Mouse (Mus musculus): ENCODE data around the gene Ly6g6f. TPM values are rescaled to one million over a fixed set of nuclear protein-coding genes. Genes with fewer than 3 reads are reported as not detected.

The Ly6g6f gene
- polyA plus RNA-seq, 1 experiment = 517 TPM

DNA sequence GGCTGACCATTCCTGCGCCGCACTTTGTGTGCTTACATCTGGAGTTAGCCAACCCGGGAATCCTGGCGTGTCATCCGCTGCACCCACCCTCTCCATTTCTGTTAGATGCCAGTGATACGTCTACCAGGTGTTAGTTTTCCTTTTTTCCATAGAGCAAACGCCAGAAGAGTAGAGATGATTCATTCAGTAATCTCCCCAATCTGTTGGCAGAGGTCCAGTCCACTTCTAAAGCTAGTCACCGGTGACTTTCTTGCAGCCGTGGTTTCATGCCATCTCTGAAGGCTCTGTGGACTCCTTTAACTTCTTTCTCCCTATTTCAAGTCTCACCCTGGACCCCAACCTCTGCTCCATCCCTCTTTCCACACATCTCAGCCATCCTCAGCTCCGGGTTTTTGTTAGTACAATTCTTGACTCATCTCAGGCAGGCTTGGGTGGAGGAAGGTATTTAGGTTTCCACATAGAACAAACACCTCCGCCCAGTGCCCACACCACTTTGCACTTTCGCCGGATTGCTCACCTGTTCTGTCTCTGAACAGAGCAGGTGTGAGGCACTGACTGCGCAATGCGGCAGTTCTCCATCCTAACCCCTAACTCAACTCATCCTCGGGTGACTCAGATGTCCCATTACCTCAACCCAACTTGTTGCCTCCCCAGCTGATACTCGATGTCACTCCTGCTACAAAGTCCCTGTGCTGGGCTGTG, 17.0 kb downstream of the Ly6g6f start:
- peak overlapping the region; percentile 34 for H3K4me3 ChIP-seq (replicated peaks)
- H3K27me3 ChIP-seq (replicated peaks) = peaks cover 16% of the 10 kb centered on the region
- H3K9me3 ChIP-seq = no peaks in the 10 kb centered on the region
- TF ChIP-seq FLI1 (IDR thresholded peaks at IDR 0.05; ENCODE audit: low read length) (no peak), GATA1 (IDR thresholded peaks at IDR 0.05; ENCODE audit: borderline replicate concordance, low read length) (no peak)
- H3K36me3 ChIP-seq (replicated peaks; ENCODE audit: low read length) = peaks cover 69% of the 10 kb centered on the region
- H3K4me1 ChIP-seq = peaks cover 96% of the 10 kb centered on the region

DNA sequence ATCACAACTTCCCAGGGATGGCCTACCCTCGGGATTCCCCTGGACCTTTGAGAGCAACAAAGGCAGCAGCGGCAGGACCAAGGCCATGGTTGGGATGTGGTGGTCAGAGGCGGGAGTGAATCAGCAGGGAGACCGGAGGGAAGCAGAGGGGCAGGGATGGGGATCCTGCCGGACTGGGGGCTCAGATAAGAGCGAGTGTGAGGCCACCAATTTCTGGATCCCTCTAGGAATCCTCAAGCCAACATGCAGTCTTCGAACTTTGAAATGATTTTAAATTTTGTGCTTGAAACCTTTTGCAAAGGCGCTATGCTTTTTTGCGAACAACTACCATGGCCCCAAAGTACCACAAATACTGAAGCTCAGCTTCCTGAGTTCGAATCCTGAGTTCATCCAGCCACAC, 19.3 kb downstream of the Ly6g6f start, which contains the start of gene Mpig6b:
TSS of gene Mpig6b (minus strand) at position 101 of the 400 bp plus-strand sequence.
- Histone ChIP-seq H3K36me3 (replicated peaks; ENCODE audit: low read length) (peaks cover 68% of the 10 kb centered on the region), H3K4me3 (replicated peaks) (peak within 1 kb of the TSS; percentile 94), H3K9me3 (no peaks in the 10 kb centered on the region), H3K27me3 (replicated peaks) (peaks cover 16% of the 10 kb centered on the region), H3K4me1 (peaks cover 96% of the 10 kb centered on the region)
- TF ChIP-seq GATA1 (IDR thresholded peaks at IDR 0.05; ENCODE audit: borderline replicate concordance, low read length) (0 out of 3 replicates have a peak, but pooled peaks have one; percentile 17), FLI1 (IDR thresholded peaks at IDR 0.05; ENCODE audit: low read length) (no peak)

GRCm38 (mm10) chr17:35064951-35065947, 20.2 kb downstream of the Ly6g6f start, which contains the start of gene Ly6g6c:
Gene Ly6g6c (plus strand): TSS chr17:35065388.
- peaks cover 96% of the 10 kb centered on the region for H3K4me1 ChIP-seq
- H3K36me3 ChIP-seq (replicated peaks; ENCODE audit: low read length) = peaks cover 68% of the 10 kb centered on the region
- H3K9me3 ChIP-seq = no peaks in the 10 kb centered on the region
- TF ChIP-seq FLI1 (IDR thresholded peaks at IDR 0.05; ENCODE audit: low read length) (no peak), GATA1 (IDR thresholded peaks at IDR 0.05; ENCODE audit: borderline replicate concordance, low read length) (no peak)
- H3K4me3 ChIP-seq (replicated peaks) = peak within 1 kb of the TSS; percentile 94
- H3K27me3 ChIP-seq (replicated peaks) = peaks cover 16% of the 10 kb centered on the region

- Histone ChIP-seq H3K36me3 (replicated peaks; ENCODE audit: low read length) (peaks cover 66% of the 10 kb centered on the region), H3K4me3 (replicated peaks) (peak overlapping the region; percentile 94), H3K4me1 (peaks cover 96% of the 10 kb centered on the region), H3K27me3 (replicated peaks) (peaks cover 15% of the 10 kb centered on the region), H3K9me3 (no peaks in the 10 kb centered on the region)
- TF ChIP-seq GATA1 (IDR thresholded peaks at IDR 0.05; ENCODE audit: borderline replicate concordance, low read length) (no peak), FLI1 (IDR thresholded peaks at IDR 0.05; ENCODE audit: low read length) (no peak)
Measured at GRCm38 (mm10) chr17:35064378-35064877, 21.0 kb downstream of the Ly6g6f start.

GRCm38 (mm10) chr17:35063466-35063865, 21.9 kb downstream of the Ly6g6f start:
- peaks cover 8% of the 10 kb centered on the region for H3K27me3 ChIP-seq (replicated peaks)
- H3K36me3 ChIP-seq (replicated peaks; ENCODE audit: low read length) = peaks cover 63% of the 10 kb centered on the region
- no peaks in the 10 kb centered on the region for H3K9me3 ChIP-seq
- peaks cover 96% of the 10 kb centered on the region for H3K4me1 ChIP-seq
- TF ChIP-seq GATA1 (IDR thresholded peaks at IDR 0.05; ENCODE audit: borderline replicate concordance, low read length) = no peak
- no peak for TF ChIP-seq FLI1 (IDR thresholded peaks at IDR 0.05; ENCODE audit: low read length)
- peak overlapping the region; percentile 94 for H3K4me3 ChIP-seq (replicated peaks)

DNA sequence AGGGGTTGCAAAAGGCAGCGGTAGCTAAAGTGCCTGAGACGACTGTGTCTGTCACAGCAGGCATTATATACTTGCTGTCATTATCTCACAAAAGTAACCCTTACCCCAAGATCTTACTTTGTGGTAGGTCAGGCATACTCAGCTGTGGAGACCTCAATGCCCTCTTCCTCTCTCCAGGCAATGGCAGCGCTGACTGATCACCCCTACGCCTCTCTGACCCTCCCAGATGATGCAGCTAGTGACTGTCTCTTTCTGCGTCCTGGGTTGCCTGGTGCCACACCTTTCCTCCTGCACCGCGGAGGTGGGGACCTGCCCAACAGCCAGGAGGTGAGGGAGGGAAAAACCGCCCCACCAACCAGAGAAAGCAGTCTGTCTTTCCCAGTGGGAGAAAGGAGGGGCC, 24.1 kb downstream of the Ly6g6f start:
- Histone ChIP-seq H3K4me3 (replicated peaks) (peak overlapping the region; percentile 53), H3K27me3 (replicated peaks) (peaks cover 2% of the 10 kb centered on the region), H3K9me3 (no peaks in the 10 kb centered on the region), H3K36me3 (replicated peaks; ENCODE audit: low read length) (peaks cover 75% of the 10 kb centered on the region), H3K4me1 (peaks cover 93% of the 10 kb centered on the region)
- no peak for TF ChIP-seq FLI1 (IDR thresholded peaks at IDR 0.05; ENCODE audit: low read length)
- TF ChIP-seq GATA1 (IDR thresholded peaks at IDR 0.05; ENCODE audit: borderline replicate concordance, low read length) = no peak

GRCm38 (mm10) chr17:35060737-35061297, 24.6 kb downstream of the Ly6g6f start:
- no peak for TF ChIP-seq GATA1 (IDR thresholded peaks at IDR 0.05; ENCODE audit: borderline replicate concordance, low read length)
- TF ChIP-seq FLI1 (IDR thresholded peaks at IDR 0.05; ENCODE audit: low read length) = no peak
- Histone ChIP-seq H3K4me3 (replicated peaks) (peak overlapping the region; percentile 94), H3K27me3 (replicated peaks) (no peaks in the 10 kb centered on the region), H3K4me1 (peaks cover 93% of the 10 kb centered on the region), H3K9me3 (no peaks in the 10 kb centered on the region), H3K36me3 (replicated peaks; ENCODE audit: low read length) (peaks cover 80% of the 10 kb centered on the region)

DNA sequence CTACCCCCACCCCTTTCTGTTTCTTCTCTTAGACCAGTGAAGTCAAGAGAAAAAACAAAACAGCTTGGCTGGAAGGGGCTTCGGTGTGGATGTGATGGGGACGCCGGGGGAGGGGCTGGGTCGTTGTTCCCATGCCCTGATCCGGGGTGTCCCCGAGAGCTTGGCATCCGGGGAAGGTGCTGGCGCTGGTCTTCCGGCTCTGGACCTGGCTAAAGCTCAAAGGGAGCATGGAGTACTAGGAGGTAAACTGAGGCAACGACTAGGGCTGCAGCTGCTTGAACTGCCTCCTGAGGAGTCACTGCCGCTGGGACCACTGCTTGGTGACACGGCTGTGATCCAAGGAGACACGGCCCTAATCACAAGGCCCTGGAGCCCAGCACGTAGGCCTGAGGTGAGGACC, 25.3 kb downstream of the Ly6g6f start:
- Histone ChIP-seq H3K27me3 (replicated peaks) (no peaks in the 10 kb centered on the region), H3K4me1 (peaks cover 93% of the 10 kb centered on the region), H3K9me3 (no peaks in the 10 kb centered on the region), H3K36me3 (replicated peaks; ENCODE audit: low read length) (peaks cover 87% of the 10 kb centered on the region), H3K4me3 (replicated peaks) (peak overlapping the region; percentile 94)
- TF ChIP-seq FLI1 (IDR thresholded peaks at IDR 0.05; ENCODE audit: low read length) (no peak), GATA1 (IDR thresholded peaks at IDR 0.05; ENCODE audit: borderline replicate concordance, low read length) (no peak)

Data from megakaryocyte, embryonic 14.5 days (primary cell).